Mouse (Mus musculus) MN1 (cell line): ENCODE results near the gene Gbgt1.

ENCODE experiments used
- DNase-seq: peaks from one replicate; pipeline ENCODE4 v3.0.0-alpha.2; 2016; ENCODE audit warnings: low spot score

Gbgt1 gene

GRCm38 (mm10) chr2:28552301-28552700, 55.6 kb downstream of the Gbgt1 start:
- DNase-seq = no peak
